Mouse (Mus musculus) intestine, embryonic 16.5 days (tissue): ENCODE measurements around the gene Vnn1. TPM values are rescaled to one million over a fixed set of nuclear protein-coding genes. Genes with fewer than 3 reads are reported as not detected.

Experiments
- ATAC-seq: fragments of 200-750 bp; cut with Nextera tagmentation; 2 replicates; pipeline ENCODE4 v1.8.0; 2017; ENCODE audit warnings: moderate TSS enrichment, moderate library complexity
- H3K27ac ChIP-seq: fragments of 300-500 bp; sonication (generic); 2 replicates; pipeline ENCODE4 v1.5.1; 2014; ENCODE audit warnings: mild to moderate bottlenecking, low read length
- H3K27me3 ChIP-seq: fragments of 300-500 bp; sonication (generic); replicated peaks from 2 replicates; pipeline ENCODE4 v1.6.1; 2014; ENCODE audit warnings: low read length, control low read depth, mixed read lengths; ENCODE audit not compliant: control insufficient read depth, insufficient read depth
- H3K36me3 ChIP-seq: fragments of 300-500 bp; sonication (generic); 2 replicates; pipeline ENCODE4 v1.6.1; 2014; ENCODE audit warnings: low read length, control low read depth; ENCODE audit not compliant: control insufficient read depth, insufficient read depth
- H3K4me1 ChIP-seq: fragments of 300-500 bp; sonication (generic); 2 replicates; pipeline ENCODE4 v1.6.1; 2014; ENCODE audit warnings: low read length, control low read depth, mixed read lengths; ENCODE audit not compliant: control insufficient read depth, insufficient read depth
- H3K4me2 ChIP-seq: fragments of 300-500 bp; sonication (generic); 2 replicates; pipeline ENCODE4 v1.6.1; 2014; ENCODE audit warnings: low read depth, low read length, control low read depth
- H3K4me3 ChIP-seq: fragments of 300-500 bp; sonication (generic); 2 replicates; pipeline ENCODE4 v1.5.1; 2014; ENCODE audit warnings: mild to moderate bottlenecking, low read length
- H3K9ac ChIP-seq: fragments of 300-500 bp; sonication (generic); 2 replicates; pipeline ENCODE4 v1.6.1; 2014; ENCODE audit warnings: low read depth, low read length
- H3K9me3 ChIP-seq: fragments of 300-500 bp; sonication (generic); 2 replicates; pipeline ENCODE4 v1.6.1; 2016; ENCODE audit warnings: low read length, control low read depth; ENCODE audit not compliant: control insufficient read depth
- WGBS: fragments of 180-500 bp; shearing (Covaris S2); extraction: QIAGEN DNeasy Blood & Tissue Kit; methylation state at CpG from one replicate; pipeline ENCODE4 v1.1.7; 2014; 5-methylcytosine and 5-hydroxymethylcytosine counted together
- polyA plus RNA-seq: library from polyadenylated mRNA; unstranded; fragments of >200 nt; fragmentation: Nextera tagmentation; extraction: Ambion mirVana; gene quantifications from 2 replicates; pipeline ENCODE4 v1.2.1, GENCODE M21; 2015

Vnn1 gene
- polyA plus RNA-seq, 1 experiment from 2014 or later: 2.7 TPM

GRCm38 (mm10) chr10:23951714-23952113 lies 57.2 kb downstream of the Vnn1 start:
- WGBS: 79% methylated on average over 6 of the region's 6 CpGs
- Histone ChIP-seq H3K36me3 (no peaks in the 10 kb centered on the region), H3K4me3 (no peak overlapping the region), H3K27ac (no peak overlapping the region), H3K4me2 (no peak overlapping the region), H3K4me1 (0 out of 2 replicates have a peak, but pooled peaks cover 2% of the 10 kb centered on the region), H3K27me3 (no peaks in the 10 kb centered on the region), H3K9ac (no peak overlapping the region), H3K9me3 (no peaks in the 10 kb centered on the region)
- ATAC-seq: no peak

Other genes starting within 250 kb of the Vnn1 start
- gene Rps12, start 107.4 kb upstream of the Vnn1 start, polyA plus RNA-seq: 161 and 175 TPM in 2 replicates
- 21.2 and 21.4 TPM in 2 replicates for gene Slc18b1, start 97.7 kb upstream of the Vnn1 start, polyA plus RNA-seq
- 0.21 and 0.31 TPM in 2 replicates for gene Vnn3, start 43.2 kb upstream of the Vnn1 start, polyA plus RNA-seq
- not detected in 2 replicates for gene Taar1, start 25.7 kb downstream of the Vnn1 start, polyA plus RNA-seq
- not detected in 2 replicates for gene Taar2, start 43.9 kb downstream of the Vnn1 start, polyA plus RNA-seq
- not detected in 2 replicates for gene Taar3, start 54.9 kb downstream of the Vnn1 start, polyA plus RNA-seq
- gene Taar4, start 65.8 kb downstream of the Vnn1 start, polyA plus RNA-seq: not detected in 2 replicates
- not detected in 2 replicates for gene Taar5, start 76.0 kb downstream of the Vnn1 start, polyA plus RNA-seq
- not detected in 2 replicates for gene Taar6, start 91.0 kb downstream of the Vnn1 start, polyA plus RNA-seq
- not detected in 2 replicates for gene Taar7a, start 98.8 kb downstream of the Vnn1 start, polyA plus RNA-seq
- not detected in 2 replicates for gene Taar7b, start 105.3 kb downstream of the Vnn1 start, polyA plus RNA-seq
- gene Taar7d, start 132.5 kb downstream of the Vnn1 start, polyA plus RNA-seq: not detected in 2 replicates
- not detected in 2 replicates for gene Taar7e, start 142.9 kb downstream of the Vnn1 start, polyA plus RNA-seq
- gene Taar7f, start 154.8 kb downstream of the Vnn1 start, polyA plus RNA-seq: not detected in 2 replicates
- not detected in 2 replicates for gene Taar8a, start 181.8 kb downstream of the Vnn1 start, polyA plus RNA-seq
- not detected in 2 replicates for gene Taar8b, start 197.6 kb downstream of the Vnn1 start, polyA plus RNA-seq
- gene Taar8c, start 207.2 kb downstream of the Vnn1 start, polyA plus RNA-seq: 0.13 TPM in 1 of 2 replicates, not detected in the other
- not detected in 2 replicates for gene Taar9, start 214.8 kb downstream of the Vnn1 start, polyA plus RNA-seq